Mouse (Mus musculus) MEL (cell line): Measurements from ENCODE around the gene Sez6l2.

Experiments used
- CHD1 ChIP-seq: IDR thresholded peaks from 2 replicates; pipeline ENCODE4 v1.6.1; 2012; ENCODE audit warnings: low read depth, mild to moderate bottlenecking, inconsistent platforms, low read length, improper control_type of control experiment
- CTCF ChIP-seq, 3 experiments: IDR thresholded peaks in 2 of 3; conservative IDR thresholded peaks in 1 of 3; 2 replicates each; pipeline ENCODE4 v1.5.1; 2011 to 2012; ENCODE audit warnings: low read length in 3 of 3, low read depth in 2 of 3, mild to moderate bottlenecking in 2 of 3, improper control_type of control experiment in 1 of 3, inconsistent platforms in 1 of 3, mixed read lengths in 1 of 3, moderate library complexity in 1 of 3; ENCODE audit not compliant: control insufficient read depth in 1 of 3, insufficient read depth in 1 of 3, poor library complexity in 1 of 3, severe bottlenecking in 1 of 3
- E2F4 ChIP-seq: IDR thresholded peaks from 2 replicates; pipeline ENCODE4 v1.6.1; 2011; ENCODE audit warnings: low read depth, low read length, improper control_type of control experiment, borderline replicate concordance
- ETS1 ChIP-seq: IDR thresholded peaks from 2 replicates; pipeline ENCODE4 v1.6.1; 2012; ENCODE audit warnings: low read depth, mild to moderate bottlenecking, inconsistent platforms, low read length, improper control_type of control experiment, moderate library complexity
- JUND ChIP-seq: IDR thresholded peaks from 2 replicates; pipeline ENCODE4 v1.6.1; 2011; ENCODE audit warnings: low read depth, mild to moderate bottlenecking, improper control_type of control experiment, low read length
- MAFK ChIP-seq: IDR thresholded peaks from 2 replicates; pipeline ENCODE4 v1.6.1; 2011; ENCODE audit warnings: low read depth, mild to moderate bottlenecking, low read length, improper control_type of control experiment, borderline replicate concordance
- POLR2A ChIP-seq, 2 experiments: IDR thresholded peaks; 2 replicates each; pipeline ENCODE4 v1.6.1; 2011 to 2012; ENCODE audit warnings: low read length in 2 of 2, mild to moderate bottlenecking in 2 of 2, control low read depth in 1 of 2, improper control_type of control experiment in 1 of 2, low read depth in 1 of 2, moderate library complexity in 1 of 2; ENCODE audit not compliant: control insufficient read depth in 1 of 2, insufficient read depth in 1 of 2, poor library complexity in 1 of 2
- RAD21 ChIP-seq: IDR thresholded peaks from 2 replicates; pipeline ENCODE4 v1.6.1; 2011; ENCODE audit warnings: mild to moderate bottlenecking, low read depth, low read length, improper control_type of control experiment
- SIN3A ChIP-seq: IDR thresholded peaks from 2 replicates; pipeline ENCODE4 v1.6.1; 2012; ENCODE audit warnings: low read length, improper control_type of control experiment, inconsistent platforms
- TAL1 ChIP-seq: IDR thresholded peaks from 2 replicates; pipeline ENCODE4 v1.6.1; 2012; ENCODE audit warnings: mild to moderate bottlenecking, inconsistent platforms, low read length, moderate library complexity, mixed read lengths
- USF1 ChIP-seq: IDR thresholded peaks from 2 replicates; pipeline ENCODE4 v1.6.1; 2014; ENCODE audit warnings: low read depth, mild to moderate bottlenecking, inconsistent platforms, low read length, improper control_type of control experiment, moderate library complexity
- ZKSCAN1 ChIP-seq: IDR thresholded peaks from 2 replicates; pipeline ENCODE4 v1.6.1; 2012; ENCODE audit warnings: low read depth, mild to moderate bottlenecking, inconsistent platforms, low read length, improper control_type of control experiment, moderate library complexity

GRCm38 (mm10) chr7:126983113-126983512 is 32.8 kb downstream of the Sez6l2 start:
- TF ChIP-seq ETS1 (no peak), ZKSCAN1 (no peak), MAFK (no peak), TAL1 (no peak), RAD21 (no peak), JUND (no peak), USF1 (no peak), E2F4 (no peak), POLR2A (IDR thresholded peaks at IDR 0.05; ENCODE audit: control insufficient read depth in 1 of 2, insufficient read depth in 1 of 2, low read depth in 1 of 2, low read length in 2 of 2, poor library complexity in 1 of 2) (no peak), CHD1 (no peak), CTCF (IDR thresholded peaks at IDR 0.05 in 2 of 3, conservative IDR thresholded peaks at IDR 0.05 in 1 of 3; ENCODE audit: control insufficient read depth in 1 of 3, insufficient read depth in 1 of 3, low read depth in 2 of 3, low read length in 3 of 3, poor library complexity in 1 of 3, severe bottlenecking in 1 of 3) (no peak), SIN3A (no peak)
